Mouse (Mus musculus): Measurements from ENCODE around the gene Ampd2.

DNA sequence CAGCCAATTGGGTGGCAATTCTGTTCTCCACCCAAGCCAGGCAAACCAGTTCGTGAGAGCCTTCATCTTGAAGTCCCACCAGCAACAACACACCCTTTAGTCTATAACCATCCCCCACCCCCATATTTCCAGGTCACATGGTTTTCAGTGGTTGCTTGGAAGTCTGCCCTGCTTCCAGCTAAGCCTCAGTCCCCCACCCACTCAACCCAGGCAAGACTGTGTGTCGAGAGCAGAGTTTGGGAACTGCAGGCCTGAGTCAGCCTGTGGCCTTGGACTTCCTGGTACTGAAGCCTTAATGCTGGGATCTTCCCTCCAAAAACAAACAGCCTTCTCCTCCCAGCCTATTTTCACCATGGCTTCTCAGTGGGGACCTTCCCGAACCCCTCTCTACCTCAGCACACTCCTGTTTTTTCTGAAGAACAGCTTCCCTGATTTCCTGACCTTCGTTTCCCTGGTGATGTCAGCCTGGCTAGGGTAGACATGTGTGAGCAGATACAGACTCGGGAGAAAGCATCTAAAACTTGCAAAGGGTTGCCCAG is 2.5 kb upstream of the Ampd2 start:
- TF ChIP-seq POLR2A (IDR thresholded peaks at IDR 0.05; ENCODE audit: control insufficient read depth in 1 of 2, insufficient read depth in 1 of 2, low read depth in 1 of 2, low read length in 2 of 2, poor library complexity in 1 of 2) = no peak
- TF ChIP-seq NRF1 (IDR thresholded peaks at IDR 0.05; ENCODE audit: insufficient read depth, low read depth, low read length, poor library complexity, severe bottlenecking) = no peak
- no peak for TF ChIP-seq CTCF (IDR thresholded peaks at IDR 0.05 in 2 of 3, conservative IDR thresholded peaks at IDR 0.05 in 1 of 3; ENCODE audit: control insufficient read depth in 1 of 3, insufficient read depth in 1 of 3, low read depth in 2 of 3, low read length in 3 of 3, poor library complexity in 1 of 3, severe bottlenecking in 1 of 3)
- TF ChIP-seq GATA1 (IDR thresholded peaks at IDR 0.05; ENCODE audit: low read depth, low read length) = no peak
- TF ChIP-seq CHD1 (IDR thresholded peaks at IDR 0.05; ENCODE audit: low read depth, low read length) = no peak
- TF ChIP-seq TAL1 (IDR thresholded peaks at IDR 0.05; ENCODE audit: low read length) = no peak
- TF ChIP-seq MAFK (IDR thresholded peaks at IDR 0.05; ENCODE audit: borderline replicate concordance, low read depth, low read length) = no peak
- TF ChIP-seq E2F4 (IDR thresholded peaks at IDR 0.05; ENCODE audit: borderline replicate concordance, low read depth, low read length) = no peak
- TF ChIP-seq POLR2AphosphoS5 (IDR thresholded peaks at IDR 0.05; ENCODE audit: borderline replicate concordance, low read depth, low read length) = no peak
- TF ChIP-seq EP300 (IDR thresholded peaks at IDR 0.05; ENCODE audit: low read depth in 1 of 2, low read length in 2 of 2) = no peak
